Mouse (Mus musculus) layer of hippocampus, adult 9-10 months (tissue): ENCODE data around the gene Rbm33.

Experiments
- DNase-seq: peaks from one replicate; pipeline ENCODE4 v3.0.0; 2022; ENCODE audit warnings: low spot score

Gene Rbm33

GRCm38 (mm10) chr5:28462741-28463590 is 146.0 kb downstream of the Rbm33 start:
- no peak for DNase-seq

GRCm38 (mm10) chr5:28463656-28464055 is 146.7 kb downstream of the Rbm33 start:
- DNase-seq = no peak

- no peak for DNase-seq
Measured at GRCm38 (mm10) chr5:28464361-28465098, 147.6 kb downstream of the Rbm33 start.

- DNase-seq = no peak
Measured at GRCm38 (mm10) chr5:28465099-28465406, 148.1 kb downstream of the Rbm33 start.

- DNase-seq = no peak
Measured at GRCm38 (mm10) chr5:28465526-28465925, 148.6 kb downstream of the Rbm33 start.

- no peak for DNase-seq
Measured at GRCm38 (mm10) chr5:28466351-28466750, 149.4 kb downstream of the Rbm33 start.

- no peak for DNase-seq
Measured at GRCm38 (mm10) chr5:28466760-28467306, 149.9 kb downstream of the Rbm33 start, which contains the start of gene Shh. Shh (minus strand) TSS chr5:28467256.
